Mouse (Mus musculus) bone marrow macrophage, adult 2 months (primary cell): ENCODE results near the gene Churc1.

ENCODE experiments used
- CTCF ChIP-seq: IDR thresholded peaks from 2 replicates; pipeline ENCODE4 v1.5.1; 2012; ENCODE audit warnings: low read depth, mild to moderate bottlenecking, low read length, moderate library complexity
- POLR2A ChIP-seq: IDR thresholded peaks from 2 replicates; pipeline ENCODE4 v1.6.1; 2012; ENCODE audit warnings: mild to moderate bottlenecking, low read depth, low read length, borderline replicate concordance

- TF ChIP-seq POLR2A (no peak), CTCF (no peak)
Measured at GRCm38 (mm10) chr12:76720572-76720971, 44.8 kb upstream of the Churc1 start.
